Mouse (Mus musculus) CH12.LX (cell line): ENCODE measurements around the gene Cdk9. TPM values are rescaled to one million over a fixed set of nuclear protein-coding genes. Genes with fewer than 3 reads are reported as not detected.

Experiments
- DNase-seq: peaks from one replicate; pipeline ENCODE4 v3.0.0-alpha.2; 2013; ENCODE audit errors: extremely low read depth
- H3K27ac ChIP-seq: 2 replicates; pipeline ENCODE4 v1.5.1; 2012; ENCODE audit warnings: low read depth, mild to moderate bottlenecking, control low read depth, moderate library complexity; ENCODE audit not compliant: insufficient read depth
- H3K27me3 ChIP-seq: replicated peaks from 2 replicates; pipeline ENCODE3; 2012; ENCODE audit warnings: inconsistent platforms
- H3K36me3 ChIP-seq, 2 experiments: replicated peaks in 1 of 2; 2 replicates each; pipeline versions ENCODE3 to v1.6.1; 2012; ENCODE audit warnings: inconsistent platforms in 1 of 2, low read length in 1 of 2, mild to moderate bottlenecking in 1 of 2, mixed read lengths in 1 of 2, moderate library complexity in 1 of 2; ENCODE audit not compliant: control insufficient read depth in 1 of 2, insufficient read depth in 1 of 2
- H3K4me1 ChIP-seq, 2 experiments: 2 replicates each; pipeline ENCODE4 v1.6.1; 2012; ENCODE audit warnings: inconsistent platforms in 1 of 2, moderate library complexity in 1 of 2; ENCODE audit not compliant: insufficient read depth in 2 of 2, control insufficient read depth in 1 of 2
- H3K4me2 ChIP-seq: 2 replicates; pipeline ENCODE4 v1.6.1; 2012; ENCODE audit warnings: low read depth, mild to moderate bottlenecking, control low read depth; ENCODE audit not compliant: poor library complexity, insufficient read depth, severe bottlenecking
- H3K4me3 ChIP-seq, 3 experiments: fragments of 150-350 bp in 1 of 3; sonication (generic) in 1 of 3; replicated peaks in 1 of 3; 2 replicates each; pipeline versions ENCODE3 to v1.5.1; 2011 to 2012; ENCODE audit warnings: low read depth in 2 of 3, low read length in 2 of 3, mild to moderate bottlenecking in 2 of 3, moderate library complexity in 2 of 3, control low read depth in 1 of 3, improper control_type of control experiment in 1 of 3, inconsistent platforms in 1 of 3, mixed read lengths in 1 of 3; ENCODE audit not compliant: poor library complexity in 1 of 3
- H3K79me2 ChIP-seq: replicated peaks from 2 replicates; pipeline ENCODE4 v1.6.1; 2012; ENCODE audit warnings: mild to moderate bottlenecking, moderate library complexity; ENCODE audit not compliant: control insufficient read depth, poor library complexity, insufficient read depth, severe bottlenecking; ENCODE audit errors: extremely low read depth
- H3K9ac ChIP-seq: 2 replicates; pipeline ENCODE4 v1.6.1; 2012; ENCODE audit warnings: low read depth, mild to moderate bottlenecking, control low read depth, moderate library complexity; ENCODE audit not compliant: insufficient read depth
- H3K9me3 ChIP-seq: replicated peaks from 2 replicates; pipeline ENCODE3; 2012; ENCODE audit warnings: low read length, inconsistent platforms, mixed read lengths
- ELF1 ChIP-seq: IDR thresholded peaks from 2 replicates; pipeline ENCODE4 v1.6.1; 2014; ENCODE audit warnings: low read depth, mild to moderate bottlenecking, inconsistent platforms, low read length, improper control_type of control experiment
- EP300 ChIP-seq: IDR thresholded peaks from 2 replicates; pipeline ENCODE4 v1.6.1; 2011; ENCODE audit warnings: low read length, improper control_type of control experiment
- ETS1 ChIP-seq: conservative IDR thresholded peaks from 2 replicates; pipeline ENCODE4 v1.6.1; 2012; ENCODE audit warnings: low read depth, mild to moderate bottlenecking, inconsistent platforms, low read length, improper control_type of control experiment, moderate library complexity
- GABPA ChIP-seq: IDR thresholded peaks from 2 replicates; pipeline ENCODE4 v1.6.1; 2012; ENCODE audit warnings: low read depth, low read length, improper control_type of control experiment, inconsistent platforms; ENCODE audit not compliant: insufficient replicate concordance
- IRF4 ChIP-seq: IDR thresholded peaks from 2 replicates; pipeline ENCODE4 v1.6.1; 2014; ENCODE audit warnings: low read depth, mild to moderate bottlenecking, inconsistent platforms, low read length, improper control_type of control experiment
- MAX ChIP-seq: IDR thresholded peaks from 2 replicates; pipeline ENCODE4 v1.6.1; 2011; ENCODE audit warnings: low read length, improper control_type of control experiment
- POLR2A ChIP-seq: IDR thresholded peaks from 2 replicates; pipeline ENCODE4 v1.6.1; 2011; ENCODE audit warnings: low read depth, mild to moderate bottlenecking, improper control_type of control experiment, low read length
- POLR2AphosphoS2 ChIP-seq: IDR thresholded peaks from 2 replicates; pipeline ENCODE4 v1.6.1; 2011; ENCODE audit warnings: low read depth, low read length, improper control_type of control experiment
- SIN3A ChIP-seq: IDR thresholded peaks from 2 replicates; pipeline ENCODE4 v1.6.1; 2012; ENCODE audit warnings: low read length, improper control_type of control experiment, inconsistent platforms
- TCF12 ChIP-seq: IDR thresholded peaks from 2 replicates; pipeline ENCODE4 v1.6.1; 2014; ENCODE audit warnings: low read depth, mild to moderate bottlenecking, inconsistent platforms, low read length, improper control_type of control experiment
- USF1 ChIP-seq: IDR thresholded peaks from 2 replicates; pipeline ENCODE4 v1.6.1; 2014; ENCODE audit warnings: low read depth, mild to moderate bottlenecking, inconsistent platforms, low read length, improper control_type of control experiment
- ZNF384 ChIP-seq: IDR thresholded peaks from 2 replicates; pipeline ENCODE4 v1.6.1; 2012; ENCODE audit warnings: low read depth, low read length, improper control_type of control experiment, inconsistent platforms
- dilution Hi-C: fragments of 300-500 bp; cut with MboI; formaldehyde crosslinking; loops from 2 replicates; pipeline ENCODE4 v1.14.3; 2020; ENCODE audit warnings: low sequenced_read_pairs; ENCODE audit not compliant: extremely low pct_unique_long_range_greater_than_20kb, extremely low pct_ligation_motif_present
- in situ Hi-C: fragments of 300-500 bp; cut with MboI; formaldehyde crosslinking; loops from 3 replicates; pipeline ENCODE4 v1.14.3; 2019; ENCODE audit warnings: low sequenced_read_pairs, low pct_ligation_motif_present, low pct_unique_long_range_greater_than_20kb, mixed read lengths
- polyA plus RNA-seq: library from polyadenylated mRNA; unstranded; fragments of >175 nt; gene quantifications from 2 replicates; pipeline ENCODE4 v1.2.1, GENCODE M21; 2012; ENCODE audit warnings: low read depth; ENCODE audit not compliant: insufficient read length
- total RNA-seq, 2 experiments: library from RNA; depleted of rRNA; stranded (reverse); fragments of 300-350 nt in 1 of 2; fragments of >200 nt in 1 of 2; gene quantifications; 2 replicates each; pipeline ENCODE4 v1.2.3; 2012 to 2014

Gene Cdk9
- total and polyA plus RNA-seq, 3 experiments = 41.7 to 136 (median 73.7) TPM

DNA sequence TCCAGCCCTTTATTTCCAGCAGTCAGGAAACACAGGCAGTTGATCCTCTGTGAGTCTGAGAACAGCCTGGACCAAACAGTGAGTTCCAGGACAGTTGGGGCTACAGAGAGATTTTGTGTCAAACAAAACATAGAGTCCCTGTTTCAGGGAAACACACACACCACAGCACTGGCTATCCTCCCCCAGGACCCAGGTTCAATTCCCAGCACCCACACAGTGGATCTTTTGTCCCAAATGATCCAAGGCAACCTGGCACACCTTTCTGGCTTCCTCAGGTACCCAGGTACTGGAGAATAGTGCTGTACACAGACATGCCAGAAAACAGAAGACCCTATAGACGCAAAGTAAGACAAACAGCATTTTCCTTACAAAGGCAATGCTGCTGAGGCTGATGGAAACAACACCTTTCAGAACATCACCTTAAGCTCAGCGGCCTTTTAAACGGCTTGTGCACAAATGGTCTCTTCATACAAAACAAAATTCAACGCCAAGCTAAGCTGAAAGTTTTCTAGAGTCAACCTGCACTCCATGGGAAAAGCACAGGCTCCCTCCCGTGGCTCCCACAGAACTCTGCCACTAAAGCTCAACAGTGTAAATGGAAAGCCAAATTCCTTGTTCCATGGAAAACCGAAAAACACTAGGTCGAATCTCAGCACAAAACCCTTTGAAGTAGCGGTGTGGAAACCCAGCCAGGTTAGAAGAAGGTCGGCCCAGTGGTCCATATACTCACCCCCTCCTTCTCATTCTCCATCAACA is 1.4 kb downstream of the Cdk9 start:
- dilution Hi-C loops (no loop called here), in situ Hi-C loops (loop anchor here (5.0 kb wide), 1 partner anchor 46 kb away; the partner anchor contains the start of gene Tor2a)
- Histone ChIP-seq H3K4me3 (peak overlapping the region; percentile 82 to 87 (median 84)), H3K9me3 (peaks cover under 1% of the 10 kb centered on the region), H3K4me2 (peak overlapping the region; percentile 81), H3K9ac (peak overlapping the region; percentile 82), H3K4me1 (peaks cover 27 to 48% of the 10 kb centered on the region in 2 experiments), H3K36me3 (peaks cover 37 to 47% of the 10 kb centered on the region in 2 experiments), H3K27me3 (no peaks in the 10 kb centered on the region), H3K79me2 (peaks cover 52% of the 10 kb centered on the region), H3K27ac (peak overlapping the region; percentile 3; the same call in 1 of the 2 replicates)
- TF ChIP-seq MAX (no peak), ZNF384 (no peak), POLR2A (no peak), SIN3A (0 out of 2 replicates have a peak, but pooled peaks have one; percentile 9), USF1 (no peak)
- no peak for DNase-seq

DNA sequence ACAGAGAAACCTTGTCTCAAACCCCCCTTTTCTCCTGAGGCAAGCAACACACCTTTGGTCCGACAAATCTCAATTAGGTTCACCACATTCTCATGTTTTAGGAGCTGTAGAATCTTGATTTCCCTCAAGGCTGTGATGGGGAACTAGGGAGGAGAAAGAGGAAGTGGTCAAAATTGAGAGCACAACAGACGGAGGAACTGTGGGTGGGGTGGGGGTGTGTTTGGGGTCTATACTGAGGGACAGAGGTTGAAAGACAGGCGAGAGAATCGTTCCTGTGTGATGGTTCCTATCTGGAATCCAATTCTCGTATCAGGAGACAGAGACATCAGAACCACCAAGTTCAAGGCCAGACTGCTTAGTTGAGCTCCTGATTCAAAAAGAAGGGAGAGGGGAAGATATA is 2.5 kb downstream of the Cdk9 start:
- Histone ChIP-seq H3K27me3 (no peaks in the 10 kb centered on the region), H3K9ac (no peak overlapping the region), H3K4me2 (peak overlapping the region; percentile 81; the same call in 1 of the 2 replicates), H3K36me3 (peaks cover 47 to 57% of the 10 kb centered on the region in 2 experiments), H3K79me2 (peaks cover 52% of the 10 kb centered on the region), H3K27ac (peak overlapping the region; percentile 37; the same call in 1 of the 2 replicates), H3K4me1 (peaks cover 27 to 47% of the 10 kb centered on the region in 2 experiments), H3K9me3 (no peaks in the 10 kb centered on the region), H3K4me3 (no peak overlapping the region)
- peak; percentile 49 for DNase-seq
- dilution Hi-C loops = no loop called here
- in situ Hi-C loops = loop anchor here (5.0 kb wide), 1 partner anchor 47 kb away; the partner anchor contains the start of gene Tor2a
- peak; percentile 72 for TF ChIP-seq SIN3A
- no peak for TF ChIP-seq GABPA
- no peak for TF ChIP-seq TCF12
- peak; percentile 62 for TF ChIP-seq EP300
- TF ChIP-seq ETS1 = 0 out of 2 replicates have a peak, but pooled peaks have one; percentile 18
- TF ChIP-seq ELF1 = no peak
- no peak for TF ChIP-seq MAX
- TF ChIP-seq IRF4 = 0 out of 2 replicates have a peak, but pooled peaks have one; percentile 48
- TF ChIP-seq POLR2AphosphoS2 = no peak
